Mouse (Mus musculus): ENCODE data around the gene Hmcn1. TPM values are rescaled to one million over a fixed set of nuclear protein-coding genes. Genes with fewer than 3 reads are reported as not detected.

Gene Hmcn1
- polyA plus RNA-seq, 2 experiments, result 35.3 to 80.4 TPM

DNA sequence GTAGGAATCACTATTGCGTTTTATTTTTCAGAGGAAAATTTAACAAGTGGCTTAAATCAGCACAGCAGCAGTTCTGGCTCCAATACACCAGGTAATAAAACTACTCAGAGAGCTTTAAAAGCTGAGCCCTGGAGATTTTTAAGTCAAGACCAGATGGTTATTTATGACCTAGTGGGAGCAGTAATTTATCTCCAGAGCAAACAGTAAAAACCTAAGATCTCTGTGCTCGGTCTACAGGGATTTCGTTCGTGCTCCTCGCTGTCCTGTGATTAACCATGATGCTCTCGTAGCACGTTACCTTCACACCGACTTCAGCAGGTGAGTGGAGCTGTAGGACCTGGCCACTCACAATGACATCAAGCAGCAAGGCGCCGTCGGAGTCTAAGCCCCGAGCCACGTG is 399.6 kb downstream of the Hmcn1 start:
- Histone ChIP-seq H3K9ac (ENCODE audit: low read depth, low read length, severe bottlenecking) (no peak overlapping the region), H3K4me1 (ENCODE audit: control insufficient read depth, insufficient read depth, low read length) (peaks cover 16% of the 10 kb centered on the region), H3K4me2 (replicated peaks; ENCODE audit: low read depth, low read length, severe bottlenecking) (0 out of 2 replicates have a peak overlapping the region, but pooled peaks have one; percentile 11), H3K27ac (replicated peaks; ENCODE audit: low read depth, low read length) (no peak overlapping the region), H3K9me3 (ENCODE audit: control insufficient read depth, low read length) (no peaks in the 10 kb centered on the region), H3K27me3 (ENCODE audit: control insufficient read depth, insufficient read depth, low read length) (no peaks in the 10 kb centered on the region), H3K36me3 (ENCODE audit: control insufficient read depth, insufficient read depth, low read length) (peaks cover 23% of the 10 kb centered on the region), H3K4me3 (replicated peaks; ENCODE audit: low read length) (no peak overlapping the region)
- 11% methylated on average over 13 of the region's 13 CpGs for WGBS
- ATAC-seq (ENCODE audit: low FRiP score, low read depth), result peak; percentile 75; the same call in 1 of the 2 replicates
- DNase-seq (ENCODE audit: low spot score), result peak; percentile 38
- no peak for TF ChIP-seq POLR2A (IDR thresholded peaks at IDR 0.05; ENCODE audit: borderline replicate concordance, extremely low read depth, insufficient read depth, insufficient read length)

DNA sequence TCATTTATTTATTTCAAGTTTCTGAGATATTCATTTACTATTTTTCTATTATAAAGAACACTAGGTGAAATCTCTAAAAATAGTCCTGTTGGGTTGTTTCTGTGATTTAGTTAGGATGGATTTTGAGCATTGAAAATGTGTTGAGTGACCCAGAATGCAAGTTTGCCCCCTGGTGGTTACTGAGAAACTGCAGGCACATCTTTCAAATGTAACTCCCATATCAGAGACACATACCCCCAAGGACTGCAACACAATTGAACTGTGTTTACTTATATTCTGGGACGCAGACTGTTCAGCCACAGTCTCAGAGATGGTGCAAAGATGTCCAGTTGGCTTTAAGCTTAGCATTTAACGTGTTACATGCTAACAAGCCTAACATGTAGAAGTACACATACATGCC is 402.0 kb downstream of the Hmcn1 start:
- peaks cover 17% of the 10 kb centered on the region for H3K36me3 ChIP-seq (ENCODE audit: control insufficient read depth, insufficient read depth, low read length)
- no peaks in the 10 kb centered on the region for H3K9me3 ChIP-seq (ENCODE audit: control insufficient read depth, low read length)
- no peak overlapping the region for H3K4me3 ChIP-seq (replicated peaks; ENCODE audit: low read length)
- ATAC-seq (ENCODE audit: low FRiP score, low read depth) (no peak), DNase-seq (ENCODE audit: low spot score) (peak; percentile 60)
- H3K9ac ChIP-seq (ENCODE audit: low read depth, low read length, severe bottlenecking), result no peak overlapping the region
- H3K4me1 ChIP-seq (ENCODE audit: control insufficient read depth, insufficient read depth, low read length), result peaks cover 16% of the 10 kb centered on the region
- H3K4me2 ChIP-seq (replicated peaks; ENCODE audit: low read depth, low read length, severe bottlenecking), result no peak overlapping the region
- H3K27ac ChIP-seq (replicated peaks; ENCODE audit: low read depth, low read length), result no peak overlapping the region
- WGBS, result 32% methylated on average over 2 of the region's 2 CpGs
- no peaks in the 10 kb centered on the region for H3K27me3 ChIP-seq (ENCODE audit: control insufficient read depth, insufficient read depth, low read length)
- TF ChIP-seq POLR2A (IDR thresholded peaks at IDR 0.05; ENCODE audit: borderline replicate concordance, extremely low read depth, insufficient read depth, insufficient read length), result no peak

DNA sequence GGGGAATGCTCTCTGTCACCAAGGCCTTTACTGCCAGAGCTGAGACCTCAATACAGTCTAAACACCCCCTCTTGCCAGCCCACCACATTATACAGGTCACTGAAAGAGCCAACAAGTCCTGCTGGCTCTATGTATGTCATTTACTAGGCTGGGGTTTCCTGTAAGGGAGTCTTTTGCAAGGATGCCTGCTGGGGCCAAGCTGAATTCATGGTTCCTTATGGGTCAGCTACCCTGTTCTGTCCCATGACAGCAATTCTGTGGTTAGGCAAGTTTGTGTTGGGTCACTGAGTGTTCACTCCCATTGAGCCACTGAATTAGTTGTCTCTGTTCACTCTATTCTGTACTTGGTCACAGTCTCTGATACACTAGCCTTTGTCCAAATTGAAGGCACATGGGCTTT is 405.8 kb downstream of the Hmcn1 start:
- H3K4me1 ChIP-seq (ENCODE audit: control insufficient read depth, insufficient read depth, low read length), result no peaks in the 10 kb centered on the region
- H3K4me3 ChIP-seq (replicated peaks; ENCODE audit: low read length), result no peak overlapping the region
- H3K36me3 ChIP-seq (ENCODE audit: control insufficient read depth, insufficient read depth, low read length), result peaks cover 46% of the 10 kb centered on the region
- H3K9ac ChIP-seq (ENCODE audit: low read depth, low read length, severe bottlenecking), result no peak overlapping the region
- ATAC-seq (ENCODE audit: low FRiP score, low read depth), result no peak
- H3K9me3 ChIP-seq (ENCODE audit: control insufficient read depth, low read length), result no peaks in the 10 kb centered on the region
- DNase-seq (ENCODE audit: low spot score), result no peak
- no peaks in the 10 kb centered on the region for H3K27me3 ChIP-seq (ENCODE audit: control insufficient read depth, insufficient read depth, low read length)
- no peak for TF ChIP-seq POLR2A (IDR thresholded peaks at IDR 0.05; ENCODE audit: borderline replicate concordance, extremely low read depth, insufficient read depth, insufficient read length)
- no peak overlapping the region for H3K4me2 ChIP-seq (replicated peaks; ENCODE audit: low read depth, low read length, severe bottlenecking)
- H3K27ac ChIP-seq (replicated peaks; ENCODE audit: low read depth, low read length), result no peak overlapping the region

DNA sequence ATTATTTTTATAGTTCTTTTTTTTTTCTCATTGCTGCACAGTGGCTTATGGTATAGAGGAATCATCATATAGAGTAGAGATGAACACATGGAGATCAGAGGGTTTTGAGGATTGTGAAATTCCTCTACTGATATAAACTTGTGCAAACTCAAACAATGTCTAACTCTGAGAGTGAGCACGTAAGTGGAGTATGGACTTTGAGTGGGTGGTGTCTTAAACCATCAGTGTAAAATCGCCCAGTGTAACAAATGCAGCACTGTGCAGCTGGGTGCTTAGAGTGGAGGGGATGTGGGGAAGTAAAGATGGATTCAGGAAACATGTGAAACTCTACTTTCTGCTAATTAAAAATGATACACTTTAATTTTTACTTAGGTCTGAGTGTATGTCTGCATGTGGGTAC is 408.8 kb downstream of the Hmcn1 start:
- DNase-seq (ENCODE audit: low spot score) (no peak), ATAC-seq (ENCODE audit: low FRiP score, low read depth) (no peak)
- Histone ChIP-seq H3K9me3 (ENCODE audit: control insufficient read depth, low read length) (no peaks in the 10 kb centered on the region), H3K27ac (replicated peaks; ENCODE audit: low read depth, low read length) (no peak overlapping the region), H3K4me3 (replicated peaks; ENCODE audit: low read length) (no peak overlapping the region), H3K36me3 (ENCODE audit: control insufficient read depth, insufficient read depth, low read length) (peaks cover 62% of the 10 kb centered on the region), H3K27me3 (ENCODE audit: control insufficient read depth, insufficient read depth, low read length) (no peaks in the 10 kb centered on the region), H3K4me1 (ENCODE audit: control insufficient read depth, insufficient read depth, low read length) (no peaks in the 10 kb centered on the region), H3K9ac (ENCODE audit: low read depth, low read length, severe bottlenecking) (no peak overlapping the region), H3K4me2 (replicated peaks; ENCODE audit: low read depth, low read length, severe bottlenecking) (no peak overlapping the region)
- WGBS, result 91% methylated on average over 2 of the region's 2 CpGs
- TF ChIP-seq POLR2A (IDR thresholded peaks at IDR 0.05; ENCODE audit: borderline replicate concordance, extremely low read depth, insufficient read depth, insufficient read length), result no peak

DNA sequence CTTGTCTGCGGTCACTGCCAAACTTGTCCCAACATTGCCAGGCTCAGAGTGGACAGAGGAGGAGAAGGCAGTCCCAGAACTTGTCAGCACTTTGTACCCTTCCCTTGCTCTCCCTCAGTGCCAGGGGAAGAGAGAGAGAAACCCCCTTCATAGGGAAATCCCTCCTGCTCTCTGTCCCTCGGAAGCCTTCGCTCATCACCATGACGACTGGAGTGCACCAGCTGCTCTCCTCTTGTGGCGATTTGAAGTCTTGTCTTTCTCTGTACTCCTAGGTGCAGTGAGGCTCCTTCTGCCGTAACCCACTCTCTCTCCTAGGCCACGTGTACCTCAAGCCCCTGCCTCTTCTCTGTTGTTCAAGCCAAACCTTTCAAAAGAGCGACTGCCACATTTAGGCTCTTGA is 409.5 kb downstream of the Hmcn1 start:
- Histone ChIP-seq H3K9ac (ENCODE audit: low read depth, low read length, severe bottlenecking) (no peak overlapping the region), H3K9me3 (ENCODE audit: control insufficient read depth, low read length) (no peaks in the 10 kb centered on the region), H3K27ac (replicated peaks; ENCODE audit: low read depth, low read length) (no peak overlapping the region), H3K27me3 (ENCODE audit: control insufficient read depth, insufficient read depth, low read length) (no peaks in the 10 kb centered on the region), H3K4me2 (replicated peaks; ENCODE audit: low read depth, low read length, severe bottlenecking) (no peak overlapping the region), H3K4me3 (replicated peaks; ENCODE audit: low read length) (no peak overlapping the region), H3K4me1 (ENCODE audit: control insufficient read depth, insufficient read depth, low read length) (no peaks in the 10 kb centered on the region), H3K36me3 (ENCODE audit: control insufficient read depth, insufficient read depth, low read length) (peaks cover 64% of the 10 kb centered on the region)
- DNase-seq (ENCODE audit: low spot score), result no peak
- 60% methylated on average over 8 of the region's 8 CpGs for WGBS
- ATAC-seq (ENCODE audit: low FRiP score, low read depth), result no peak
- TF ChIP-seq POLR2A (IDR thresholded peaks at IDR 0.05; ENCODE audit: borderline replicate concordance, extremely low read depth, insufficient read depth, insufficient read length), result no peak

DNA sequence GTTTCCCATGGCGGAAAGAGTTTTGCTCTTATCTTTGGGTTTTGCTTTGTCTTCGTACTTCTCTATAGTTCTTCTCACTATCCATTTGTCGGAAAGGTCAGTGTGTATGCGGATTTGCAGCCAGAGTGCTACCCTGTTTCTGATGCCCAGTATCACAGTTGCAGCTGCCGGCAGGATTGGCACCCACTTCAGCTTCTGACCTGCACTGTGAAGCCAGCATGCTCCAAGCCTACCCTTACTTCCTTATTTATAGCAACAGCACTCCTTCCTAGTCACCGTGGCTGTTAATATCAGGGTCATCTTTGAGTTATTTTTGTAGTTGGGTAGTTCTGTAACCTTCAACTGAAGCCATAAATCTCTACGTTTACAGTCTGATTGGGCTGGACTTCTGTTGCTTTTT is 412.7 kb downstream of the Hmcn1 start:
- Histone ChIP-seq H3K4me3 (replicated peaks; ENCODE audit: low read length) (no peak overlapping the region), H3K27ac (replicated peaks; ENCODE audit: low read depth, low read length) (no peak overlapping the region), H3K9me3 (ENCODE audit: control insufficient read depth, low read length) (no peaks in the 10 kb centered on the region), H3K36me3 (ENCODE audit: control insufficient read depth, insufficient read depth, low read length) (peaks cover 55% of the 10 kb centered on the region), H3K4me2 (replicated peaks; ENCODE audit: low read depth, low read length, severe bottlenecking) (no peak overlapping the region), H3K4me1 (ENCODE audit: control insufficient read depth, insufficient read depth, low read length) (no peaks in the 10 kb centered on the region), H3K27me3 (ENCODE audit: control insufficient read depth, insufficient read depth, low read length) (no peaks in the 10 kb centered on the region), H3K9ac (ENCODE audit: low read depth, low read length, severe bottlenecking) (no peak overlapping the region)
- DNase-seq (ENCODE audit: low spot score) (no peak), ATAC-seq (ENCODE audit: low FRiP score, low read depth) (no peak)
- TF ChIP-seq POLR2A (IDR thresholded peaks at IDR 0.05; ENCODE audit: borderline replicate concordance, extremely low read depth, insufficient read depth, insufficient read length), result no peak
- WGBS, result 92% methylated on average over 7 of the region's 7 CpGs
